Mouse (Mus musculus) thymus, adult 2 months (tissue): ENCODE measurements around the gene Herc1. TPM values are rescaled to one million over a fixed set of nuclear protein-coding genes. Genes with fewer than 3 reads are reported as not detected.
A peak's percentile ranks its signal among the peaks of the same experiment; 100 is the strongest.

Source experiments
- DNase-seq: peaks from one replicate; pipeline ENCODE4 v3.0.0; 2021
- H3K27ac ChIP-seq: fragments of 200-500 bp; 2 replicates; pipeline ENCODE4 v1.5.1; 2012; ENCODE audit warnings: low read length, control low read depth; ENCODE audit not compliant: control insufficient read depth, insufficient read depth
- H3K27me3 ChIP-seq: fragments of 200-500 bp; 2 replicates; pipeline ENCODE4 v1.6.1; 2012; ENCODE audit warnings: mild to moderate bottlenecking, low read length, moderate library complexity, mixed read lengths; ENCODE audit not compliant: control insufficient read depth, insufficient read depth
- H3K36me3 ChIP-seq: fragments of 200-500 bp; 2 replicates; pipeline ENCODE4 v1.6.1; 2012; ENCODE audit warnings: mild to moderate bottlenecking, low read length, moderate library complexity; ENCODE audit not compliant: control insufficient read depth, insufficient read depth
- H3K4me1 ChIP-seq: fragments of 200-500 bp; replicated peaks from 2 replicates; pipeline ENCODE4 v1.6.1; 2012; ENCODE audit warnings: low read length; ENCODE audit not compliant: control insufficient read depth, insufficient read depth
- H3K4me3 ChIP-seq: fragments of 200-500 bp; 2 replicates; pipeline ENCODE4 v1.5.1; 2012; ENCODE audit warnings: mild to moderate bottlenecking, low read length, control low read depth, moderate library complexity; ENCODE audit not compliant: control insufficient read depth, insufficient read depth
- CTCF ChIP-seq: fragments of 200-500 bp; IDR thresholded peaks from 2 replicates; pipeline ENCODE4 v1.5.1; 2012; ENCODE audit warnings: mild to moderate bottlenecking, control low read depth, low read length, moderate library complexity, borderline replicate concordance; ENCODE audit not compliant: control insufficient read depth, poor library complexity, insufficient read depth; ENCODE audit errors: extremely low read depth
- POLR2A ChIP-seq: fragments of 200-500 bp; IDR thresholded peaks from 2 replicates; pipeline ENCODE4 v1.6.1; 2012; ENCODE audit warnings: mild to moderate bottlenecking, low read length, control low read depth, moderate library complexity; ENCODE audit not compliant: control insufficient read depth, poor library complexity, insufficient read depth; ENCODE audit errors: extremely low read depth
- WGBS: fragments of 180-500 bp; shearing (Covaris S2); methylation state at CpG from one replicate; pipeline ENCODE4 v1.1.7; 2018; 5-methylcytosine and 5-hydroxymethylcytosine counted together
- polyA plus RNA-seq: library from polyadenylated mRNA; depleted of rRNA; stranded (reverse); fragments of >200 nt; gene quantifications from 2 replicates; pipeline ENCODE4 v1.2.3, GENCODE M21; 2012; rRNA removed

Herc1 gene
- polyA plus RNA-seq: 28.2 and 28.6 TPM in 2 replicates

GRCm38 (mm10) chr9:66349860-66350787, at the start of gene Herc1:
Gene Herc1 (plus strand): TSS chr9:66350450.
- no peaks in the 10 kb centered on the region for H3K36me3 ChIP-seq
- peak; percentile 4; the same call in 1 of the 2 replicates for TF ChIP-seq POLR2A
- no peak for TF ChIP-seq CTCF
- no peak within 1 kb of the TSS for H3K27ac ChIP-seq
- peak; percentile 95 for DNase-seq
- peak within 1 kb of the TSS; percentile 95 for H3K4me3 ChIP-seq
- no peaks in the 10 kb centered on the region for H3K27me3 ChIP-seq
- peaks cover 3% of the 10 kb centered on the region; the same call in 1 of the 2 replicates for H3K4me1 ChIP-seq
- WGBS: under 1% methylated on average over 85 of the region's 85 CpGs

DNA sequence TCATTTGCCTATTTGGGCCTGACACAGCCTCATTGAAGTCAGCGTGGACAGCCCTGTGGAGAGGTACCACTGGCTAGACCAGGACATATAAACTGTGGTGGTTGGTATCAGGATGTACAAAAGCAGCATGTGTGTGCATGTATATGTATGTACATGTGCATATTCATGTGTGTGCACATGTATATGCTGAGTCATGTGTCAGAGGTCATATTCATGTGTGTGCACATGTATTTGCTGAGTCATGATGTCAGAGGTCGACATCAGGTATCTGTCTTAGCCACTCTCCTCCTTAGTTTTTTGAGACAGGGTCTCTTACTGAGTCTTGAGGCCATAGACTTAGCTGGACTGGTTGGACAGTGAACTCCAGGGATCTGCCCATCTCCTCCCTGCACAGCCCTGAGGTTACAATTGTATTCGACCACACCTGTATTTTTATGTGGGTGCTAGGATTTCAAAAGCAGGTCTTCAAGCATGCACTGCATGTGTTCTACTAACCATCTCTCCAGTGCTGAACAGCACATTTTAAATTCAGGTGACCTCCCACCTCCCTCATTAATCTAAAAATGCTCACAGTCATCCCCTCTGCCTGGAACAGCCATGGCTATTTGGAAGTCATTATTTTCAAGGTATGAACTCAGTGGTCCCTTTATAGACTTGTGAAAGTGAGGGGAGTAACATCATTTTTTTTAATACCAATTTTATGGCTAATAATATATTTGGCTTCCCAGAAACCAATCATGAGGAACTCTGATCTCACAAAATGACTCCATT, 45.7 kb upstream of the Herc1 start:
- TF ChIP-seq CTCF (no peak), POLR2A (no peak)
- Histone ChIP-seq H3K4me3 (no peak overlapping the region), H3K4me1 (peaks cover 6% of the 10 kb centered on the region; the same call in 1 of the 2 replicates), H3K27me3 (no peaks in the 10 kb centered on the region), H3K27ac (no peak overlapping the region), H3K36me3 (no peaks in the 10 kb centered on the region)
- 83% methylated on average over 3 of the region's 3 CpGs for WGBS
- no peak for DNase-seq

- peak; percentile 49 for DNase-seq
- Histone ChIP-seq H3K4me1 (peaks cover 6% of the 10 kb centered on the region; the same call in 1 of the 2 replicates), H3K36me3 (no peaks in the 10 kb centered on the region), H3K27me3 (no peaks in the 10 kb centered on the region), H3K4me3 (peak overlapping the region; percentile 80), H3K27ac (peak overlapping the region; percentile 71)
- TF ChIP-seq CTCF: no peak
- TF ChIP-seq POLR2A: no peak
- WGBS: 20% methylated on average over 25 of the region's 25 CpGs
Measured at GRCm38 (mm10) chr9:66305121-66306112, 44.8 kb upstream of the Herc1 start.

GRCm38 (mm10) chr9:66306414-66306813, 43.8 kb upstream of the Herc1 start:
- 92% methylated on average over 3 of the region's 3 CpGs for WGBS
- TF ChIP-seq POLR2A (no peak), CTCF (no peak)
- no peaks in the 10 kb centered on the region for H3K36me3 ChIP-seq
- DNase-seq: no peak
- H3K4me3 ChIP-seq: no peak overlapping the region
- no peak overlapping the region for H3K27ac ChIP-seq
- peaks cover 6% of the 10 kb centered on the region; the same call in 1 of the 2 replicates for H3K4me1 ChIP-seq
- H3K27me3 ChIP-seq: no peaks in the 10 kb centered on the region

GRCm38 (mm10) chr9:66307341-66307740, 42.9 kb upstream of the Herc1 start:
- TF ChIP-seq POLR2A: no peak
- no peak for TF ChIP-seq CTCF
- DNase-seq: no peak
- Histone ChIP-seq H3K4me1 (peaks cover 6% of the 10 kb centered on the region; the same call in 1 of the 2 replicates), H3K36me3 (no peaks in the 10 kb centered on the region), H3K4me3 (no peak overlapping the region), H3K27ac (no peak overlapping the region), H3K27me3 (no peaks in the 10 kb centered on the region)
- WGBS: 60% methylated on average over 2 of the region's 2 CpGs

DNA sequence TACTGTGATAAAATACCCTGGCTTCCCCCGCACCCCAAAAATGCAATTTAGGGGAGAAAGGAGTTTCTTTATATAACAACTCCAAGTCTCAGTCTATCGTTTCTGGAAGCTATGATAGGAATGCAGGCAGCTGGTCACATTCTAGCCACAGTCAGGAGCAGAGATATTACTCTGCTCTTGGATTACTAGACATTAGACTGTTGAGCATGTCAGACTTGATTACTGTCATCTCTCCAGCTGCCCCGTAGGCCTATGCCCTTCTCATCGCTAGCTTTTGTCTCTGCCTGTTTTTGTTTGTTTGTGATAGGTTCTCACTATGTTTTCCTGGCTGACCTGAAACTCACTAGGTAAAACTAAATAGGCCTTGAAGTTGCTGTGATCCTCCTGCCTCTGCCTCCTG, 41.5 kb upstream of the Herc1 start:
- 94% methylated on average over 4 of the region's 4 CpGs for WGBS
- H3K4me1 ChIP-seq: peaks cover 6% of the 10 kb centered on the region; the same call in 1 of the 2 replicates
- H3K36me3 ChIP-seq: no peaks in the 10 kb centered on the region
- no peak overlapping the region for H3K27ac ChIP-seq
- no peak for DNase-seq
- no peak for TF ChIP-seq CTCF
- no peak for TF ChIP-seq POLR2A
- H3K4me3 ChIP-seq: no peak overlapping the region
- H3K27me3 ChIP-seq: no peaks in the 10 kb centered on the region
